Mouse (Mus musculus): Measurements from ENCODE around the gene Col4a2. TPM values are rescaled to one million over a fixed set of nuclear protein-coding genes. Genes with fewer than 3 reads are reported as not detected.

Gene Col4a2
- total and polyA plus RNA-seq, 2 experiments from 2014 or later, result 26.6 to 95.7 TPM

- H3K27ac ChIP-seq (ENCODE audit: low read depth, low read length), result peak overlapping the region; percentile 62; the same call in 1 of the 2 replicates
- no peaks in the 10 kb centered on the region for H3K27me3 ChIP-seq (ENCODE audit: insufficient read depth, low read length)
- WGBS, result 5% methylated on average over 2 of the region's 2 CpGs
- peaks cover 6% of the 10 kb centered on the region; the same call in 1 of the 2 replicates for H3K36me3 ChIP-seq (ENCODE audit: insufficient read depth)
- ATAC-seq (peak; percentile 48; the same call in 1 of the 2 replicates), DNase-seq (peak; percentile 82)
- TF ChIP-seq CTCF (IDR thresholded peaks at IDR 0.05; ENCODE audit: low read depth), result peak; percentile 84
- H3K9me3 ChIP-seq (ENCODE audit: low read length), result no peaks in the 10 kb centered on the region
- H3K4me1 ChIP-seq (ENCODE audit: insufficient read depth), result peaks cover 7% of the 10 kb centered on the region; the same call in 1 of the 2 replicates
- H3K9ac ChIP-seq, result no peak overlapping the region
- H3K4me2 ChIP-seq (ENCODE audit: low read depth), result peak overlapping the region; percentile 21; the same call in 1 of the 2 replicates
- H3K4me3 ChIP-seq (ENCODE audit: low read depth, low read length), result no peak overlapping the region
These were observed 107.0 kb downstream of the Col4a2 start for GRCm38 (mm10) chr8:11419645-11420044.

GRCm38 (mm10) chr8:11421105-11421504 is 108.5 kb downstream of the Col4a2 start:
- no peaks in the 10 kb centered on the region for H3K27me3 ChIP-seq (ENCODE audit: insufficient read depth, low read length)
- DNase-seq (no peak), ATAC-seq (no peak)
- no peak overlapping the region for H3K4me2 ChIP-seq (ENCODE audit: low read depth)
- peak; percentile 65 for TF ChIP-seq CTCF (IDR thresholded peaks at IDR 0.05; ENCODE audit: low read depth)
- 45% methylated on average over 14 of the region's 14 CpGs for WGBS
- H3K36me3 ChIP-seq (ENCODE audit: insufficient read depth), result peaks cover 14% of the 10 kb centered on the region
- H3K27ac ChIP-seq (ENCODE audit: low read depth, low read length), result no peak overlapping the region
- peaks cover 7% of the 10 kb centered on the region; the same call in 1 of the 2 replicates for H3K4me1 ChIP-seq (ENCODE audit: insufficient read depth)
- no peaks in the 10 kb centered on the region for H3K9me3 ChIP-seq (ENCODE audit: low read length)
- no peak overlapping the region for H3K4me3 ChIP-seq (ENCODE audit: low read depth, low read length)
- no peak overlapping the region for H3K9ac ChIP-seq

- no peak overlapping the region for H3K9ac ChIP-seq
- no peak for TF ChIP-seq CTCF (IDR thresholded peaks at IDR 0.05; ENCODE audit: low read depth)
- peaks cover 7% of the 10 kb centered on the region; the same call in 1 of the 2 replicates for H3K4me1 ChIP-seq (ENCODE audit: insufficient read depth)
- WGBS, result 66% methylated on average over 6 of the region's 6 CpGs
- no peak overlapping the region for H3K27ac ChIP-seq (ENCODE audit: low read depth, low read length)
- no peak overlapping the region for H3K4me2 ChIP-seq (ENCODE audit: low read depth)
- DNase-seq (peak; percentile 32), ATAC-seq (no peak)
- no peaks in the 10 kb centered on the region for H3K9me3 ChIP-seq (ENCODE audit: low read length)
- H3K4me3 ChIP-seq (ENCODE audit: low read depth, low read length), result no peak overlapping the region
- H3K36me3 ChIP-seq (ENCODE audit: insufficient read depth), result peaks cover 16% of the 10 kb centered on the region
- no peaks in the 10 kb centered on the region for H3K27me3 ChIP-seq (ENCODE audit: insufficient read depth, low read length)
These were observed 109.4 kb downstream of the Col4a2 start for GRCm38 (mm10) chr8:11421968-11422367.

- Histone ChIP-seq H3K4me1 (ENCODE audit: insufficient read depth) (peaks cover 6% of the 10 kb centered on the region; the same call in 1 of the 2 replicates), H3K9me3 (ENCODE audit: low read length) (no peaks in the 10 kb centered on the region), H3K36me3 (ENCODE audit: insufficient read depth) (peaks cover 16% of the 10 kb centered on the region), H3K27me3 (ENCODE audit: insufficient read depth, low read length) (no peaks in the 10 kb centered on the region), H3K27ac (ENCODE audit: low read depth, low read length) (no peak overlapping the region), H3K4me3 (ENCODE audit: low read depth, low read length) (no peak overlapping the region), H3K9ac (no peak overlapping the region), H3K4me2 (ENCODE audit: low read depth) (no peak overlapping the region)
- 61% methylated on average over 7 of the region's 7 CpGs for WGBS
- DNase-seq (peak; percentile 41), ATAC-seq (no peak)
- TF ChIP-seq CTCF (IDR thresholded peaks at IDR 0.05; ENCODE audit: low read depth), result peak; percentile 77
These were observed 110.5 kb downstream of the Col4a2 start for GRCm38 (mm10) chr8:11423091-11423490.

GRCm38 (mm10) chr8:11430688-11431087 is 118.1 kb downstream of the Col4a2 start:
- Histone ChIP-seq H3K4me1 (ENCODE audit: insufficient read depth) (no peaks in the 10 kb centered on the region), H3K9me3 (ENCODE audit: low read length) (no peaks in the 10 kb centered on the region), H3K9ac (no peak overlapping the region), H3K36me3 (ENCODE audit: insufficient read depth) (peaks cover 26% of the 10 kb centered on the region), H3K4me2 (ENCODE audit: low read depth) (no peak overlapping the region), H3K4me3 (ENCODE audit: low read depth, low read length) (no peak overlapping the region), H3K27me3 (ENCODE audit: insufficient read depth, low read length) (no peaks in the 10 kb centered on the region), H3K27ac (ENCODE audit: low read depth, low read length) (no peak overlapping the region)
- ATAC-seq (no peak), DNase-seq (no peak)
- 58% methylated on average over 5 of the region's 5 CpGs for WGBS
- TF ChIP-seq CTCF (IDR thresholded peaks at IDR 0.05; ENCODE audit: low read depth), result peak; percentile 55

- H3K9me3 ChIP-seq (ENCODE audit: low read length), result no peaks in the 10 kb centered on the region
- peaks cover 29% of the 10 kb centered on the region for H3K36me3 ChIP-seq (ENCODE audit: insufficient read depth)
- H3K4me3 ChIP-seq (ENCODE audit: low read depth, low read length), result no peak overlapping the region
- TF ChIP-seq CTCF (IDR thresholded peaks at IDR 0.05; ENCODE audit: low read depth), result no peak
- H3K4me1 ChIP-seq (ENCODE audit: insufficient read depth), result no peaks in the 10 kb centered on the region
- H3K9ac ChIP-seq, result no peak overlapping the region
- no peaks in the 10 kb centered on the region for H3K27me3 ChIP-seq (ENCODE audit: insufficient read depth, low read length)
- DNase-seq, result no peak
- no peak overlapping the region for H3K4me2 ChIP-seq (ENCODE audit: low read depth)
- ATAC-seq, result no peak
- no peak overlapping the region for H3K27ac ChIP-seq (ENCODE audit: low read depth, low read length)
- 56% methylated on average over 12 of the region's 12 CpGs for WGBS
These were observed 125.3 kb downstream of the Col4a2 start for GRCm38 (mm10) chr8:11437862-11438261.

GRCm38 (mm10) chr8:11441291-11441690 is 128.7 kb downstream of the Col4a2 start:
- Histone ChIP-seq H3K27ac (ENCODE audit: low read depth, low read length) (no peak overlapping the region), H3K36me3 (ENCODE audit: insufficient read depth) (peaks cover 33% of the 10 kb centered on the region), H3K9me3 (ENCODE audit: low read length) (no peaks in the 10 kb centered on the region), H3K27me3 (ENCODE audit: insufficient read depth, low read length) (no peaks in the 10 kb centered on the region), H3K9ac (no peak overlapping the region), H3K4me1 (ENCODE audit: insufficient read depth) (no peaks in the 10 kb centered on the region), H3K4me3 (ENCODE audit: low read depth, low read length) (no peak overlapping the region), H3K4me2 (ENCODE audit: low read depth) (no peak overlapping the region)
- no peak for TF ChIP-seq CTCF (IDR thresholded peaks at IDR 0.05; ENCODE audit: low read depth)
- no peak for ATAC-seq
- no peak for DNase-seq
- WGBS, result 92% methylated on average over 6 of the region's 6 CpGs

Data from forebrain, postnatal 0 days (tissue).